Mouse (Mus musculus): ENCODE results near the gene Cactin.

GRCm38 (mm10) chr10:81335393-81336340, 14.8 kb downstream of the Cactin start:
- no peak for TF ChIP-seq CTCF (IDR thresholded peaks at IDR 0.05; ENCODE audit: low read depth, low read length)
- TF ChIP-seq POLR2A (IDR thresholded peaks at IDR 0.05; ENCODE audit: insufficient read depth, low read length): no peak
- TF ChIP-seq EP300 (IDR thresholded peaks at IDR 0.05; ENCODE audit: insufficient read depth, low read depth, low read length): no peak

Measured in ES-Bruce4 (cell line).